Mouse (Mus musculus) liver, embryonic 16.5 days (tissue): Measurements from ENCODE around the gene Atxn2. TPM values are rescaled to one million over a fixed set of nuclear protein-coding genes. Genes with fewer than 3 reads are reported as not detected.

Experiments
- ATAC-seq: fragments of 200-750 bp; cut with Nextera tagmentation; 2 replicates; pipeline ENCODE4 v1.8.0; 2017; ENCODE audit warnings: low read depth, mild to moderate bottlenecking, moderate number of reproducible peaks, moderate library complexity
- H3K27ac ChIP-seq: fragments of 300-500 bp; sonication (generic); 2 replicates; pipeline ENCODE4 v1.5.1; 2014; ENCODE audit warnings: mild to moderate bottlenecking, low read length
- H3K27me3 ChIP-seq: fragments of 300-500 bp; sonication (generic); 2 replicates; pipeline ENCODE4 v1.6.1; 2014; ENCODE audit warnings: low read depth, low read length, mixed read lengths; ENCODE audit not compliant: control insufficient read depth, insufficient read depth
- H3K36me3 ChIP-seq: fragments of 300-500 bp; sonication (generic); 2 replicates; pipeline ENCODE4 v1.6.1; 2014; ENCODE audit warnings: mild to moderate bottlenecking; ENCODE audit not compliant: control insufficient read depth, insufficient read depth
- H3K4me1 ChIP-seq: fragments of 300-500 bp; sonication (generic); 2 replicates; pipeline ENCODE4 v1.6.1; 2014; ENCODE audit warnings: low read depth, low read length, mixed read lengths; ENCODE audit not compliant: control insufficient read depth
- H3K4me2 ChIP-seq: fragments of 300-500 bp; sonication (generic); 2 replicates; pipeline ENCODE4 v1.6.1; 2014; ENCODE audit warnings: low read depth, low read length, mixed read lengths
- H3K4me3 ChIP-seq: fragments of 300-500 bp; sonication (generic); 2 replicates; pipeline ENCODE4 v1.5.1; 2014; ENCODE audit warnings: low read depth, mild to moderate bottlenecking, low read length
- H3K9ac ChIP-seq: fragments of 300-500 bp; sonication (generic); 2 replicates; pipeline ENCODE4 v1.6.1; 2014; ENCODE audit warnings: low read depth, low read length
- H3K9me3 ChIP-seq: fragments of 300-500 bp; sonication (generic); replicated peaks from 2 replicates; pipeline ENCODE4 v1.6.1; 2016; ENCODE audit warnings: low read length; ENCODE audit not compliant: control insufficient read depth
- WGBS: fragments of 180-500 bp; shearing (Covaris S2); extraction: QIAGEN DNeasy Blood & Tissue Kit; methylation state at CpG from one replicate; pipeline ENCODE4 v1.1.7; 2014; ENCODE audit not compliant: insufficient replicate concordance; 5-methylcytosine and 5-hydroxymethylcytosine counted together
- polyA plus RNA-seq: library from polyadenylated mRNA; unstranded; fragments of >200 nt; fragmentation: Nextera tagmentation; extraction: Ambion mirVana; gene quantifications from 2 replicates; pipeline ENCODE4 v1.2.1, GENCODE M21; 2015

Atxn2 gene
- polyA plus RNA-seq, 1 experiment from 2014 or later, result 14.6 TPM

DNA sequence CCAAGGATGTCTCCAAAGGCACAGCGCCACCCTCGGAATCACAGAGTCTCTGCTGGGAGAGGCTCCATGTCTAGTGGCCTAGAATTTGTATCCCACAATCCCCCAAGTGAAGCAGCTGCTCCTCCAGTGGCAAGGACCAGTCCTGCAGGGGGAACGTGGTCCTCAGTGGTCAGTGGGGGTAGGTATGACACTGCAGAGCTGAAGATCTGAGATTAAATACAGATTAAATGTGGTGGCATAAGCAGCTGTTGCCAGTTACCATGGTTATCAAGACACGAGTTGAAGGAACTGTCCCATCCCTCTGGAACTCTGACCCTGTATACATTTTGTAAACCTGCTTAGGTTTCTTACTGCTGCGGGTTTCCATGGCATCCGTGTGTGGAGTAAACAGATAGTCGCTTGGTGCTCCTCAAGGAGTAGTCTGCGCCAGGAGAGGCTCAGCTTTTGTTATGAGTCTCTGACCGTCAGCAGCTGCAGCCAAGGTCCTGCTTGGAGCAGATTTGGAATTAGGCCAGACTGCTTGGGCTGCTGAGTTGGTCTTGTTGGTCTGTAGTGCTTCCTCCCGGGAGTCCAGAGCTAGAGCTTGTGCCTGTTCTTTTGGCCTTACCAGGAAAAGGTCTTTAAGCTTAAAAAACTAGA lies 72.8 kb downstream of the Atxn2 start:
- H3K27ac ChIP-seq, result no peak overlapping the region
- H3K36me3 ChIP-seq, result peaks cover 12% of the 10 kb centered on the region
- no peak overlapping the region for H3K4me2 ChIP-seq
- no peak for ATAC-seq
- no peak overlapping the region for H3K4me3 ChIP-seq
- H3K4me1 ChIP-seq, result no peaks in the 10 kb centered on the region
- 70% methylated on average over 10 of the region's 10 CpGs for WGBS
- no peak overlapping the region for H3K9ac ChIP-seq
- no peaks in the 10 kb centered on the region for H3K9me3 ChIP-seq
- no peaks in the 10 kb centered on the region for H3K27me3 ChIP-seq

GRCm38 (mm10) chr5:121791026-121791425 lies 79.9 kb downstream of the Atxn2 start:
- no peak overlapping the region for H3K4me2 ChIP-seq
- no peak overlapping the region for H3K27ac ChIP-seq
- no peaks in the 10 kb centered on the region for H3K27me3 ChIP-seq
- peaks cover 22% of the 10 kb centered on the region for H3K36me3 ChIP-seq
- no peaks in the 10 kb centered on the region for H3K4me1 ChIP-seq
- no peaks in the 10 kb centered on the region for H3K9me3 ChIP-seq
- no peak overlapping the region for H3K4me3 ChIP-seq
- no peak for ATAC-seq
- 85% methylated on average over 5 of the region's 5 CpGs for WGBS
- no peak overlapping the region for H3K9ac ChIP-seq

- 64% methylated on average over 3 of the region's 3 CpGs for WGBS
Observed at GRCm38 (mm10) chr5:121795800-121796199, 84.7 kb downstream of the Atxn2 start.

DNA sequence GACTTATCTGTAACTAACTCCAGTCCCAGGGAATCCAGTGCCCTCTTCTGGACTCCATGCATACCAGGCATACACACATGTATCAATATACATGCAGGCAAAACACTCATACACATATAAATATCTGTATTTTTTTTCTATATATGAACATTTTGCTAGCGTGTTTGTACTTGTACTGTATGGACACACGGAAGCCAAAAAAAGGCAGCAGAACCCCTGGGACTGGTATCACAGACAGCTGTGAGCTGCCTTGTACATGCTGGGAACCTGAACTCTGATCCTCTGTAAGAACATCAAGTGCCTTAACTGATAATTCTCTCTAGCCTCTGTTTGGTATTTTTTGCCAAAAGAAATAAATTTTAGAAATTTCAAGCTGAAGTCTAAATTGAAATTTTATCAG lies 87.3 kb downstream of the Atxn2 start:
- Histone ChIP-seq H3K27me3 (no peaks in the 10 kb centered on the region), H3K27ac (no peak overlapping the region), H3K9ac (no peak overlapping the region), H3K36me3 (peaks cover 36% of the 10 kb centered on the region), H3K4me3 (no peak overlapping the region), H3K9me3 (no peaks in the 10 kb centered on the region), H3K4me1 (no peaks in the 10 kb centered on the region), H3K4me2 (no peak overlapping the region)
- 93% methylated on average over 2 of the region's 2 CpGs for WGBS
- no peak for ATAC-seq

More at GRCm38 (mm10) chr5:121795800-121796199, 84.7 kb downstream of the Atxn2 start:
- H3K4me3 ChIP-seq, result no peak overlapping the region
- H3K9ac ChIP-seq, result no peak overlapping the region
- H3K27ac ChIP-seq, result no peak overlapping the region
- peaks cover 26% of the 10 kb centered on the region for H3K36me3 ChIP-seq
- H3K4me2 ChIP-seq, result no peak overlapping the region
- H3K27me3 ChIP-seq, result no peaks in the 10 kb centered on the region
- no peaks in the 10 kb centered on the region for H3K4me1 ChIP-seq
- ATAC-seq, result no peak
- no peaks in the 10 kb centered on the region for H3K9me3 ChIP-seq

DNA sequence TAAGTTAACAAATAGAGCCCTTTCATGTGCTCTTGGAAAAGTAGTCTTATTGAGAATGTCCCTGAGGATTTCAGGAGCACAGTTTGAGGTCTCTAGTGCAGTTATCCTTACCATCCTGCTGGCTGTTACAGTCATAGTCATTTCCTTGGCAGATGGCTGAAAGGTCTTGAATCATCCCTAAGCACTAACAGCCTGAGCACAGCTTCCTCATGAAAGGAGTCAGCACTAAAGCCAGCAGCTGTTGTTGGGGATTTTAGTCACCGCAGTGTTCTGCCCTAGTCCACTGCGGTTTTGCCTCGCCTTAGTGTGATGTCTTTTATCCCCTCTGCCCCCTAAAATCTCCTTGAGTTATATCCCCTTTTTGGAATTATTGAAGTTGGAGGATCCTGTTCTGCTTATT lies 96.0 kb downstream of the Atxn2 start:
- 78% methylated on average over 3 of the region's 3 CpGs for WGBS
- no peak overlapping the region for H3K27ac ChIP-seq

DNA sequence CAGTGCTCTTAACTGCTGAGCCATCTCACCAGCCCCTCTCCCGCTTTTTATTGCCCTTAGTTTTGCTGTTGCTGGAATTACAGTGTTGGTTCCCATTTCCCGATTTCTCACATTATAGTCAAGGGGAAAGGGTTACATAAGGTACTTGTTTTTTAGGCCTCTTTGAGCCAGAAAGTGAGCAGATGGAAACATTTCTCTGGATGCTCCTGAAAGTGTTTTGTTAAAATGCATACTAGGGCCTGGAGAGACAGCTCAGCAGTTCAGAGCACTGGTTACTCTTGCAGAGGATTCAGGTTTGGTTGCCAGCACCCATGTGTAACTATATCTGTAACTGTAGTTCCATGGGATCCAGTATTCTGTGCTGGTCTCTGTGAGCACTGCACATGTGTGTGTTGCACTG lies 97.1 kb downstream of the Atxn2 start:
- H3K4me3 ChIP-seq, result no peak overlapping the region
- H3K27ac ChIP-seq, result no peak overlapping the region
- H3K4me1 ChIP-seq, result no peaks in the 10 kb centered on the region
- H3K9me3 ChIP-seq, result no peaks in the 10 kb centered on the region
- 90% methylated on average over 2 of the region's 2 CpGs for WGBS
- no peaks in the 10 kb centered on the region for H3K27me3 ChIP-seq
- peaks cover 16% of the 10 kb centered on the region for H3K36me3 ChIP-seq
- ATAC-seq, result no peak
- H3K4me2 ChIP-seq, result no peak overlapping the region
- no peak overlapping the region for H3K9ac ChIP-seq

More for the DNA sequence above, 96.0 kb downstream of the Atxn2 start:
- no peak overlapping the region for H3K4me2 ChIP-seq
- H3K27me3 ChIP-seq, result no peaks in the 10 kb centered on the region
- H3K9me3 ChIP-seq, result no peaks in the 10 kb centered on the region
- no peak for ATAC-seq
- H3K4me3 ChIP-seq, result no peak overlapping the region
- no peaks in the 10 kb centered on the region for H3K4me1 ChIP-seq
- H3K36me3 ChIP-seq, result peaks cover 21% of the 10 kb centered on the region
- no peak overlapping the region for H3K9ac ChIP-seq

DNA sequence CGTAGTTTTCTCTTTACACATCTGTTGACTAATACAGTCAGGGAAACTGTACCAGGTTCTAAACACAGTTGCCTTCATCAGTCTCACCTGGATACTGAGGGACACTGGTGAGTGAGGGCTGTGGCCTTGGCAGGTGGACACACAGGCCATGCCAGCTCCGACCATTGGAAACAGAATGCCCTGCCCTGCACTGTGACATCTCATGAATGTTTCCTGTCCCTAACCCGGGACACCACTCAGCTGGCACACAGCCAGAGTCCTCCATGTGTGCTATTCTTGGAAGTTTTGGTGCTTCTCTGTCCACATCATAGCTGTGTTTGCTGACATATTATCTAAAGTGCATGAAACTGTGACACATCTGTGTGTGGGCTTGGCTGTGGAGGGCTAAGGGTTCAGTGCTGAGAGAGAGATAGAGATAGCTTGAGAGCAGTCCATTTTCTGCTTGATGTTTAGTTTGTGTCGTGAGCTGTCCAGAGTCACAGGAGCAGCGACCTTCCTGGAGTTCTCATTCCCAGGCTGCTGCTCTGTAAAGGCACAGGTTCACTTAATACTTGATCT lies 98.6 kb downstream of the Atxn2 start:
- peaks cover 14% of the 10 kb centered on the region for H3K36me3 ChIP-seq
- 57% methylated on average over 5 of the region's 5 CpGs for WGBS

GRCm38 (mm10) chr5:121810331-121811151 lies 99.4 kb downstream of the Atxn2 start:
- Histone ChIP-seq H3K4me1 (no peaks in the 10 kb centered on the region), H3K27ac (no peak overlapping the region), H3K9ac (no peak overlapping the region), H3K4me2 (no peak overlapping the region), H3K36me3 (peaks cover 14% of the 10 kb centered on the region), H3K4me3 (no peak overlapping the region), H3K9me3 (no peaks in the 10 kb centered on the region), H3K27me3 (no peaks in the 10 kb centered on the region)
- no peak for ATAC-seq
- WGBS, result 75% methylated on average over 17 of the region's 17 CpGs

More for the DNA sequence above, 98.6 kb downstream of the Atxn2 start:
- ATAC-seq, result no peak
- no peak overlapping the region for H3K4me2 ChIP-seq
- no peak overlapping the region for H3K4me3 ChIP-seq
- no peaks in the 10 kb centered on the region for H3K27me3 ChIP-seq
- no peaks in the 10 kb centered on the region for H3K9me3 ChIP-seq
- H3K9ac ChIP-seq, result no peak overlapping the region
- no peaks in the 10 kb centered on the region for H3K4me1 ChIP-seq
- no peak overlapping the region for H3K27ac ChIP-seq

GRCm38 (mm10) chr5:121811485-121811931 lies 100.4 kb downstream of the Atxn2 start:
- H3K27ac ChIP-seq, result no peak overlapping the region
- peaks cover 13% of the 10 kb centered on the region for H3K36me3 ChIP-seq
- no peak; the same call in 1 of the 2 replicates for ATAC-seq
- no peak overlapping the region for H3K4me3 ChIP-seq
- H3K27me3 ChIP-seq, result no peaks in the 10 kb centered on the region
- H3K9ac ChIP-seq, result no peak overlapping the region
- whole genome bisulfite sequencing, result 36% methylated on average over 5 of the region's 5 CpGs
- no peaks in the 10 kb centered on the region for H3K4me1 ChIP-seq
- H3K9me3 ChIP-seq, result no peaks in the 10 kb centered on the region
- no peak overlapping the region for H3K4me2 ChIP-seq
